Mouse (Mus musculus) layer of hippocampus, postnatal 36 days (tissue): ENCODE data around the gene Sorcs2. TPM values are rescaled to one million over a fixed set of nuclear protein-coding genes. Genes with fewer than 3 reads are reported as not detected.
A peak's percentile ranks its signal among the peaks of the same experiment; 100 is the strongest.

Experiments used
- DNase-seq, 2 experiments: peaks; one replicate each; pipeline ENCODE4 v3.0.0; 2022
- total RNA-seq, 2 experiments: library from RNA; stranded (reverse); gene quantifications; 2 replicates each; pipeline ENCODE4 v1.2.3; 2021

Gene Sorcs2
- total RNA-seq, 2 experiments from 2014 or later = 52.0 to 56.6 TPM

DNA sequence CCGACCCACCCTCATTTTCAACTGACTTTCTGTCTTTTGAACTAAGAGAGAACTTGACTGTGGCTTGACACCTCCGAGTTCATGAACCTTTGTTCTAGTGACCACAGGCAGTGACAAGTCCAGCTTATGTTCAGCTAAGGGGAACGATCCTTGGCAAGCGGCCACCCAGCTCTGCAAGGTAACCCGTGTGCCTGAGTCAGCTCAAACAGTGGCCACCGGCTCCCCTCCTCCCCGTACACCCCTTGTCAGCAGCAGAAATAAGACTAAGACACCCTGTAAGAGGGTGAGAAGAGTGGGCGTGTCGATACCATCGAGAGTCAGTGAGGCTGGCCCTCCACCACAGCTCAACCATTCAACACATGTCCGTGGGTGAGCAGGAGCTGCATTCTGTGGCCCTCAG lies 221.5 kb downstream of the Sorcs2 start:
- DNase-seq = no peak

GRCm38 (mm10) chr5:36174569-36175115 lies 223.3 kb downstream of the Sorcs2 start:
- DNase-seq = no peak

- DNase-seq = peak in 1 of 2 experiments; percentile 33
Measured at GRCm38 (mm10) chr5:36168963-36169650, 228.8 kb downstream of the Sorcs2 start.

DNA sequence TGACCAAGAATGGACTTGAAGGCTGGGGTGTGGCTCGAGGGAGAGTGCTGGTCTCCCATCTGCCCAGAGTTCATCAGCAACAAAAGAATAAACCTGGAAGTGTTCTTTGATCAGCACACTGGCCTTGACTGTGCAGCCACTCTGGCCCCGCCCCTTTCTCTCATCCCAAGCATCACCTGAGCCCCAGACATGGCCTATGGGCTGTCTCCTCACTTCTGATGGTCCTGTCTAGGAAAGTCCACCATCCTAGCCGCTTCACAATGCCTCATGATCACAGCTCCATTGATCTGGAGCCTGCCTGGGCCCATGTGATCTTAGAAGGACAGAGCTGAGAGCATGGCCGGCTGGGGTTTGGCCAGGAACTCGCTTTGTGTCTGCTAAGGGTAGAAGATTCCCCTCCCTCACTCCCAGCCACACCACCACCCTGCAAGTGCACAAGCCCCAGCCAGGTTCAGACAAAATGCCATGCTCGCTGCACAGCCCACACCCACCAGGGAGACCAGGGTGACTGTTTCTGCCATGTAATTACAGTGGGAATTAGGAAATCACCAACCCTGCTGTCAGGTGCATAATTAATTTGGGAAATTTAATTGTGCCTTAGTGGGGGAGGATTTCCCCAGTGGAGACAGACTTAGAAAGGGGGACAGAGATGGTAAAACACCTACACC lies 231.5 kb downstream of the Sorcs2 start:
- DNase-seq = no peak

GRCm38 (mm10) chr5:36165424-36166302 lies 232.3 kb downstream of the Sorcs2 start:
- no peak for DNase-seq

DNA sequence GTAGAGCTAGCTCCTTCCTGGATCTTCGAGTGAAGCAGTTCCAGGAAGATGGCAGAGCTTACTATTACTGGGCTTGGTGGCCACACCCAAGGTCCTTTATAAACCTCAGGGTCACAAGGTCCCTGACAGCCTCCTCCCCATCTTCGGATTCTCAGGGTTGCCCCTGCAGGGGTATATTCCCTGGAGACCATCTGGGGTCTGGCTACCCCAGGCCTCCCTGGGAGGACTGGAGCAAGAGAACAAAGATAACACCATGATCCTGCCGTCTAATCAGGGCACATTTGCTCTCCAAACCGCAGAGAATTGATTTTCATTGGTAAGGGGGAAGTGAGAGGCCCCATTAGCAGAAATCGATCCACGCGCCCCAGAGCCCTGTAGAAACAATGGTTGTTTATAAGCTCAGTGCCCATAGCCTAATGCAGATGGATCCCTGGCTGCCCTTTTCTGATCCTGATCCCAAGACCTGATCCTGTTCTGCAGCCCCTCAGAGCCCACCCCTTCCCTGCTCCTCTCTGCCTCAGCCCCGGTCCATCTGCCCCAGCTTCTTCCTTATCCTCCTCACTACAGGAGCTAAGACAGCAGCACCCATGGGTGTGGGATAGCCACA lies 243.0 kb downstream of the Sorcs2 start:
- no peak for DNase-seq

GRCm38 (mm10) chr5:36153261-36153660 lies 244.7 kb downstream of the Sorcs2 start:
- DNase-seq = no peak

DNA sequence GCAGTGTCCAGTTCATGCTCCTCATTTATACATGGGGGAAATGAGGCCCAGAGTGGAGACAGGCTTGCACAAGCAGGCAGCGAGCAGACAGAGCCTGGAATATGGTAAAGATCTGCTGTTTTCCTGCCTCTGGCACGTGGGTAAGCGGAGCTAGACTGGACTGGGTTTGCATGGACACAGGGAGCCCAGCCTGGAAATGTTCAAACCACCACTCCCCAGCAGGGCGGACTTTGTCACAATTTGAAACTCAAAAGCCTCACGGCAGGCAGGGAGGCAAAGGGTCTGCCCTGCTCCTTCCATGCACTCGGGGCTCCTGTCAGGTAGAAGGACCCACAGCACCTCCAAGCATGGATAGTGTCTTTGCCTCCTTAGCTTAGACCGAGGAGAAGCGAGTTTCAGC lies 246.9 kb downstream of the Sorcs2 start:
- DNase-seq = no peak

DNA sequence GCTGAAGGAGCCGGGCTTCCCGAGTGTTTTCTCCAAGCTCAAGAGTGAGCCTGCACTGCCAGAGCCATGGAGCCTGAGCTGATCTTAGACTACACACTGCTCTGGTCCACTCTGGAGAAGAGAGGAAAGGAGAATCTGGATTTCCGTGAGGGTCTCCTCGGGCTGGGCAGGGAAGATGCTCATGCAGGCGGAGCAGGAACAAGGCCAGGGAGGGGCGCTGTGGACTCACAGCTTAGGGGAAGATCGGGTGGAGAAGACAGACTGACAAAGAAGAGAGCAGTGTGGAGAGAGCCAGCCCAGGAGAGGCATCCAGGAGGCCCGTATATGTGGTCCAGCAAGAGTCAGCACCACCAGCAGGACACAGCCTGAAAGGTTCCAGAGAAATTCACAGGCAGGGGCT lies 248.8 kb downstream of the Sorcs2 start:
- no peak for DNase-seq

DNA sequence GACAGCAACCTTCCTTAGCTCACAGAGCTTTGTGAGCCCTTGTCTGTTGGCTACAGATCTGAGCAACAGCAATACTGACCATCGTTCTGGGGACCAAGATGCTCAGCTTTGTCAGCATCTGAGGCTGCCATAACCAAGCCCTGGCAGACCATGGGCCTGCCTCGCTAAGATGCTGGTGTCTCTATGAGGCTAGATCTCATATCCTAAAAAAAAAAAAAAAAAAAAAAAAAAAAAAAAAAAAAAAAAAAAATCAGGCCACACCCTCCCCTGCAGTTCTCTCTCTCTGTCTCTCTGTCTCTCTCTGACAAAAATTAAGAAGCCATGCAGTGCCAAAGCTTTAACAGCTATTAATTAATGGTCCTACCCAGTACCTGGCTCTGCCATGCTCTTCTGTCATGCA lies 251.3 kb downstream of the Sorcs2 start:
- DNase-seq = no peak

DNA sequence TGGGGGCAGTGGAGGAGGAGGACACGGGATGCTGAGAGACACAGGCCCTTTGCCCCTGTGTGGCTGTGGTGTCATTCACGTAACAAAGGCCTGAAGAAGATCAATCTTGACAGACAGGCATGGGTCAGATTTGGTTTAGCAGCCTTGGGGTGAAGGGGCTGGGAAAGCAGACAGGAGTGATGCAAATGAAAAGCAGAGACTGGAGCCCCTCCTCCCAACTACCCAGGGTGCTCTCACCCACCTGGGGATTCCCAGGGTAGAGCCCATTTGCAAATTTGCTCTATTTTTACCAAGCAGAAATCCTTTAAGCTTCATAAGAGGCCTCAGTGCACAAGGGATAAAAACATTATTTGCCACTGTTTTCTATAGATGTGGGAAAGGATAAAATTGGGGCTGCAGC lies 253.4 kb downstream of the Sorcs2 start:
- no peak for DNase-seq

DNA sequence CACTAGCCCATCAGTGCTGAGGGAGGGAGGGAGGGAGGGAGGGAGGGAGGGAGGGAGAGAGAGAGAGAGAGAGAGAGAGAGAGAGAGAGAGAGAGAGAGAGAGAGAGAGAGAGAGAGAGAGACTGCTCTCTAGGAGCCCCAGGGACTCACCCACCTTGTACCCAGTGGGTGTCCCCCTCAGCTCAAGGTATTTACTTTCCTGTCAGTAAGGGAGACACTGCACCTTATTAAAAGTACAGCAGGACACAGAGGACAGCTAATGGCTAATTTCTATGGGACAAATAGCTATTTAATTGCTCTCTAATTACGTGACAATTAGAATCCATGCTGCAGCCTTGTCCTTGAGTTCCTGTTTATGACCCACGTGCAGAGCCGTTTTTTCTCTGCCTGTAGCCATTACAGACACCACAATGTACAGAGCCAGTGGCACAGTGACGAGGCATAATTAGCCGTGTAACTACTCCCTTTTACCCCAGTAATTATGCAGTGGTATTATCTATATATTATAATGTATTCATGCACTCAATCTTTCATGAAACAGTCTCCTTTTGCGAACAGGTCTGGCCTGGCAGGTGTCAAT lies 256.2 kb downstream of the Sorcs2 start:
- no peak for DNase-seq

DNA sequence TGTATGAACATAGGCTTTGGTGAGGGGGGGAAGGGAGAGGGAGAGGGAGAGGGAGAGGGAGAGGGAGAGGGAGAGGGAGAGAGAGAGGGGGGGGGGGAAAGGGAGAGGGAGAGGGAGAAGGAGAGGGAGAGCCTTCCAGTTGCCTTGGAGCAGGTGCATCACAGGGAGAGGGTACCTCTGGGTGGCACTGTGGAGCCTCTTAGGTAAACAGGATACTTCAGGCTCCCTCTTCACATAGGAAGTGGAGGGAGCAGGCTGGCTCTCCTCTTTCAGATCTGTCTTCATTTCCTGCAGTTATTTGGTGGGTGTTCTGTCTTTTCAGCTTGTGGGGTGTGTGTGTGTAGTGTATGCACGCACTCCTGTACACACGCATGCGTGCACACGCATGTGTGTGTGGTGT lies 256.8 kb downstream of the Sorcs2 start:
- DNase-seq = no peak

DNA sequence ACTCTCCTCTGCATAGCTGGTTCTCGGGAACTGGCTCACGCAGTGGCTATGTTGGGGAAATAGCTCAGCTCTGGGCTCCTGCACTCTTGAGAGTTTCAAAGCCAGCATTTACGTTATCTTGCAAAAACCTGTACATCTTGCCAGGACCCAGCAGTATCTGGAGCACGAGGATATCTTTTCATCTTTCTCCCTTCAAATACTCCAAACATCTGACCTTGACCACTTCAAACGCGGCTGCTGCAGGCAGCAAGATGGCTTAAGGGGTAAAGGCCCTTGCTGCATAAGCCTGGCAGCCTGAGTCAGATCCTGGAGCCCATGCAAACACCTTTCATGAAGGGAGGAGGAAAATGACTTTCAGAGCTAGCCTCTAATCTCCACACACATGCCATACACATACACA lies 258.2 kb downstream of the Sorcs2 start:
- no peak for DNase-seq

- DNase-seq = no peak
Measured at GRCm38 (mm10) chr5:36135874-36136542, 261.9 kb downstream of the Sorcs2 start.

- no peak for DNase-seq
Measured at GRCm38 (mm10) chr5:36134302-36134701, 263.6 kb downstream of the Sorcs2 start.

DNA sequence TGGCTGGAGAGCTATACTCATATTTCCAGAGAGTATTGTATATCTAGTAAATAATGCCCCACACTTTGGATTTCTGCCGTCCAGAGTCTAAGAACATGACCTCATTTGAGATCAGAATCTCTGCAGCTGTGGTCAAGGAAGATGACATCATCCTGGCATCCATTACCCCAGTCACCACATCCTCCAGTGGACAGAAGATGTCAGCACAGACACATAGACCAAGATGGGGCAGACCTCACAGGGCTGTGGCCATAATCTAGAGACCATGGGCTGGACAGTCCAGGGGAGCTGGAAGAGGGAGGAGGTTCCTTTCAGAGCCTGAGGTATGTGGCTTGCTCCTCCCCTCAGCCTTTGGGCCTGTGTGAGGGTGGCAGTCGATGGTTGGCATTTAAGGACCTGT lies 264.0 kb downstream of the Sorcs2 start:
- DNase-seq = no peak

DNA sequence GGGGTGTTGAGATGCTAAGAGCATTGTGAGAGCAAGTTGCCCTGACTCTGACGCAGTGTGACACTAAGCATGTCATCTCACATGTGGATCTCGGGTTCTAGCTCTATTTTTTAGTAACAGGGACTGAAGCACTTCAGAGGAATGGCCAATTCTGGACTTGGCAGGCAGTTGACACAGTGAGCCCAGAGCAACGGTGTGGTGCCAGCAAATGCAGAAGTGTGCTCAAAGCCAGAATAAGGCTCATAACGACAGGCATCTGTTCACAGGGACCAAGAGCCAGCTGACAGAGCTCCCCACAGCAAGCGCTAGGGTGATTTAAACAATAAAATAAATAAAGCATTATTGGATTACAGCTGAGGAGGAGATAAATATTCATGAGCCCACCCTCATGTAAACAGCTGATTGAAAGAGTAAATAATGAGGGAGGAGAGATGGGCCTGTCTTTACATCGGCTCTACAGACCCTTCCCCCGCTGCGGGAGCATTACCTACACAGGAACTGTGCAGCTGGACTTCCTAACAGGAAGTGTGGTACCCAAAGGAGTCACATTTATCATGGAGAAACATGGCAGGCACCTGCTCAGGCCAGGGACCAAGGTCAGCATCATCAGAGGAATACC lies 267.4 kb downstream of the Sorcs2 start:
- DNase-seq = peak; percentile 40 to 59

DNA sequence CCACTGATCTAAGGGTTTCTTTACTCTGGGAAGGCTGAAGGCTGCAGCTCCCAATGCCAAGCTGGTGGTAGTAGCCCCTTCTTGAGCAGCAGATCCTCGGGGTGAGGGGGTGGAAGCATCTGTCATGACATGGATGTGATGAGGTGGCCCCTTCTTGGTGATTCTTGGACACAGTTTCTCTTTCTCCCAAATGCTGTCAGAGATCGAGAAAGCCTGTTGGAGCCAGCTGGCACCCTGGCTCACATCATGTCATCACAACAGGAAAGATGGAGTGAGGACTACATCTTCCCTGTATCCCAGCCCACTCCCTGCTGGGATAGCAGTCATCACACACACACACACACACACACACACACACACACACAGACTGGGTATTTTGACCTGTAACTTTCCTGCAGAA lies 268.3 kb downstream of the Sorcs2 start:
- peak; percentile 7 to 18 for DNase-seq

DNA sequence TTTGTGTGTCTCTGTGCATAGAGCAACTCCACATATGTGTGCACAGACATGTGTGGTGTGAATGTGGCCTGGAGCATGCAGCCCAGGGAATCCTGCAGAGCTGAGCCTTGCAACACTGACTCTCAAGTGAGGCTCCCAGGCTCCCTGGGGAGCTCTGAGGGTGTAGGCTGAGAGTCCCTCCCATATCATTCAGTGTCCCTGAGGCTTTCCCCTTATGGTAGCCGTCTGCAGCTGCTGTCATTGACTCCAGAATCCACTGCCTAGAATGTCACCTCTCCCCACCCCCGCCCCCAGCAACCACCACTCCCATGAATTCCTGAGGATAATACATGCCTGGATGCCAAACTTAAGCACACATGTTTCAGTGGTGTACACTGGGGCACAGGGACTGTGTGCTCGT lies 269.4 kb downstream of the Sorcs2 start:
- no peak for DNase-seq

DNA sequence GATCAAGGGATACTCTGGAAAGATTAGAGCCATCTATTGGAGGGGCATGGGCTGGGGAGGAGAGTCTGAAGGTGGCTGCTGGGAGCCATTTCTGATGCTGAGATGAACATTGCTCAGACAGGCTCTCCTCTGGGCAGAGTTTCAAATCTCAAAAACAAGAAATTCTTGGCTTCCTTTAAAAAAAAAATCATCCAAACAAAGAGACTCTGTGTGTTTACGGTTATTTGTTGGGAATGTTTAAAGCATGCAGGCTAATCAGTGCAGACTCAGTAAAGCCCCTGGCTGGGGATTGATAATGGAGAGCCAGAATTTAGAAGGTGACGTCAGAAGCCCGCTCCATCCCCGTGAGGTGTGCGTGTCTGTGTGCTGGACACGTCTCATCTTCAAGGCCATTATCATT lies 272.9 kb downstream of the Sorcs2 start:
- no peak for DNase-seq
